Mouse (Mus musculus): ENCODE measurements at regions not wholly inside any gene's neighbourhood (a gene's known extent, or its start where the extent isn't known, plus 50 kb on each side); places are given as distances from the start of the nearest gene placed in this dataset.

DNA sequence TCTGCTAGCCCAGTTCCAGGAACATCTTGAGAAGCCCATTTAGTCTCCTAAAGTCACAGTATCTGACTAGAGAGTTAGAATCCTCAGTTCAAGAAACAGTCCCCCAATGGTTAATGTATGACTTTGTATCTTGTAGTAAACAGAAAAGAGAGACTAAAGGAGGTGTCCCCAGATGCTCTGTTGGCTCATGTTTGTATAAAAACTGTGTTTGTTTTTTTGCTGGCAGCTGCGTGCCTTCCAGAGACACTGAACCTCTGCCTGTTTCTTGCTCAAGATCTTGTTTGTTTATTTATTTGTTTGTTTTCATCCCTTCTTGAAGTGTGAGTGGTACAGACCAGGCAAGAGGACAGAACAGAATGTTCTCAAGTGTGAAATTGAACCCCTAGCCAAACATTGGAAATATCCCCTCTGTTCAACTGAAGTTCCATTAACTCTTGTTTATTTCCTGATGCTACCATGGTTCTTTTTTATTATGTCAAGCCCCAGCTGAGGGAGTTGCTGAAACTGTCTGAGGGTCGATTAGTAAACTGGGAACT, 451.3 kb upstream of the Ube2e3 start:
- no peak overlapping the region for H3K4me2 ChIP-seq (ENCODE audit: insufficient read depth, low read depth, poor library complexity, severe bottlenecking)
- dilution Hi-C loops (cut with MboI; ENCODE audit: extremely low pct_ligation_motif_present, extremely low pct_unique_long_range_greater_than_20kb, low sequenced_read_pairs) (no loop called here), in situ Hi-C loops (cut with MboI; ENCODE audit: low pct_ligation_motif_present, low pct_unique_long_range_greater_than_20kb, low sequenced_read_pairs) (no loop called here)
- TF ChIP-seq MAFK (IDR thresholded peaks at IDR 0.05; ENCODE audit: insufficient replicate concordance, low read length), result no peak
- no peak for TF ChIP-seq KAT2A (IDR thresholded peaks at IDR 0.05; ENCODE audit: insufficient replicate concordance, low read length)
- no peak for TF ChIP-seq USF2 (conservative IDR thresholded peaks at IDR 0.05; ENCODE audit: low read depth, low read length)
- TF ChIP-seq POLR2A (IDR thresholded peaks at IDR 0.05; ENCODE audit: low read depth, low read length), result no peak
- TF ChIP-seq RCOR1 (conservative IDR thresholded peaks at IDR 0.05; ENCODE audit: low read depth, low read length), result no peak
- H3K4me3 ChIP-seq (replicated peaks in 1 of 3; ENCODE audit: low read depth in 2 of 3, low read length in 2 of 3, poor library complexity in 1 of 3), result no peak overlapping the region
- H3K4me1 ChIP-seq (ENCODE audit: control insufficient read depth in 1 of 2, insufficient read depth in 2 of 2), result no peaks in the 10 kb centered on the region
- DNase-seq (ENCODE audit: extremely low read depth), result no peak
- no peaks in the 10 kb centered on the region for H3K27me3 ChIP-seq (replicated peaks)
- H3K36me3 ChIP-seq (replicated peaks in 1 of 2; ENCODE audit: control insufficient read depth in 1 of 2, insufficient read depth in 1 of 2, low read length in 1 of 2), result no peaks in the 10 kb centered on the region
- no peak overlapping the region for H3K9ac ChIP-seq (ENCODE audit: insufficient read depth, low read depth)
- H3K9me3 ChIP-seq (replicated peaks; ENCODE audit: low read length), result no peaks in the 10 kb centered on the region
- H3K27ac ChIP-seq (ENCODE audit: insufficient read depth, low read depth), result no peak overlapping the region
- H3K79me2 ChIP-seq (replicated peaks; ENCODE audit: control insufficient read depth, extremely low read depth, insufficient read depth, poor library complexity, severe bottlenecking), result no peaks in the 10 kb centered on the region

DNA sequence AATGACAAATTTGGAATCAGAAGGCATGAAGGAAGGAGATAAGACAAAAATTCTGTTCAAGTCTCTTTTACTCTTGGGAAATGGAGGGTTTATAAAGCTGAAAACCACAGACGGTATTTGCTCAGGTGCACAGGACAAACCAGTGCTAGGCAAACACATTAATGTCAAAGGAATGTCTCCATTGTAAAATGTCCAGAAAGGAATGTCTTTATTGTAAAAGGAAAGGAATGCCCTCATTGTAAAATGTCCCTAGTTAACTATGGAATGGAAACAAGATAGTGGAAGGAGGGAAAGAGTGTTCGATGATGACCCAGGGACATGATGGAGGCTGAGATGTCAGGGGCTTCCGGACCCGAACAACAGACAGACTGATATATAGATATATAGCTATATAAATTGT, 454.9 kb upstream of the Ube2e3 start:
- dilution Hi-C loops (cut with MboI; ENCODE audit: extremely low pct_ligation_motif_present, extremely low pct_unique_long_range_greater_than_20kb, low sequenced_read_pairs), result no loop called here
- in situ Hi-C loops (cut with MboI; ENCODE audit: low pct_ligation_motif_present, low pct_unique_long_range_greater_than_20kb, low sequenced_read_pairs), result no loop called here

DNA sequence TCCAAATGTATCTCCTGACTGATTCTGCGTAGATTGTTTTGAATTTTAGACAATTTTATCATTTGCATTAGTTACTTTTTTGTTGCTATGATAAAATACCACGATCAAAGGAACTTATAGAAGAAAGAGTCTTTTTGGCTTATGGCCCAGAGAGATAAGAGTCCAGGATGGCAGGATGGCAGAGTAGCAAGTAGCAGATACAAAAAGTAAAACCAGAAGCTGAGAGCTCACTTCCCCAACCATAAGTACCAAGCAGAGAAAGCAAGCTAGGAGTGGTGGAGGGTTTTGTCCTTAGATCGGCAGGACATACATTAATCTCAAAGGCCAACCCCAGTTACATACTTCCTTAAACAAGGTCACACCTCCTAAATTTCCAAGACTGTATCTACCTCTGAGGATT, 457.7 kb upstream of the Cwc22 start:
- Histone ChIP-seq H3K4me3 (replicated peaks in 1 of 3; ENCODE audit: low read depth in 2 of 3, low read length in 2 of 3, poor library complexity in 1 of 3) (no peak overlapping the region), H3K9ac (ENCODE audit: insufficient read depth, low read depth) (no peak overlapping the region), H3K27ac (ENCODE audit: insufficient read depth, low read depth) (no peak overlapping the region), H3K79me2 (replicated peaks; ENCODE audit: control insufficient read depth, extremely low read depth, insufficient read depth, poor library complexity, severe bottlenecking) (no peaks in the 10 kb centered on the region), H3K4me1 (ENCODE audit: control insufficient read depth in 1 of 2, insufficient read depth in 2 of 2) (no peaks in the 10 kb centered on the region), H3K9me3 (replicated peaks; ENCODE audit: low read length) (no peaks in the 10 kb centered on the region), H3K36me3 (replicated peaks in 1 of 2; ENCODE audit: control insufficient read depth in 1 of 2, insufficient read depth in 1 of 2, low read length in 1 of 2) (no peaks in the 10 kb centered on the region), H3K4me2 (ENCODE audit: insufficient read depth, low read depth, poor library complexity, severe bottlenecking) (no peak overlapping the region), H3K27me3 (replicated peaks) (no peaks in the 10 kb centered on the region)
- dilution Hi-C loops (cut with MboI; ENCODE audit: extremely low pct_ligation_motif_present, extremely low pct_unique_long_range_greater_than_20kb, low sequenced_read_pairs), result no loop called here
- TF ChIP-seq ETS1 (conservative IDR thresholded peaks at IDR 0.05; ENCODE audit: low read depth, low read length) (no peak), MAZ (IDR thresholded peaks at IDR 0.05; ENCODE audit: low read depth, low read length) (no peak), ZMIZ1 (IDR thresholded peaks at IDR 0.05; ENCODE audit: low read depth, low read length) (no peak), MXI1 (IDR thresholded peaks at IDR 0.05; ENCODE audit: low read depth, low read length) (no peak), POLR2A (IDR thresholded peaks at IDR 0.05; ENCODE audit: low read depth, low read length) (no peak), USF2 (conservative IDR thresholded peaks at IDR 0.05; ENCODE audit: low read depth, low read length) (no peak), MAFK (IDR thresholded peaks at IDR 0.05; ENCODE audit: insufficient replicate concordance, low read length) (no peak), TBP (conservative IDR thresholded peaks at IDR 0.05; ENCODE audit: low read depth, low read length) (no peak), CHD1 (IDR thresholded peaks at IDR 0.05; ENCODE audit: low read depth, low read length) (no peak), ZNF384 (IDR thresholded peaks at IDR 0.05; ENCODE audit: low read depth, low read length) (no peak), RAD21 (IDR thresholded peaks at IDR 0.05; ENCODE audit: low read depth, low read length) (no peak), USF1 (IDR thresholded peaks at IDR 0.05; ENCODE audit: low read depth, low read length) (no peak), BHLHE40 (IDR thresholded peaks at IDR 0.05; ENCODE audit: low read depth, low read length) (no peak), MEF2A (IDR thresholded peaks at IDR 0.05; ENCODE audit: borderline replicate concordance, low read depth, low read length) (no peak), SMC3 (IDR thresholded peaks at IDR 0.05; ENCODE audit: low read depth, low read length) (no peak), JUND (conservative IDR thresholded peaks at IDR 0.05; ENCODE audit: low read depth, low read length) (no peak), PAX5 (IDR thresholded peaks at IDR 0.05; ENCODE audit: low read length) (no peak), MAX (IDR thresholded peaks at IDR 0.05; ENCODE audit: low read length) (no peak)
- DNase-seq (ENCODE audit: extremely low read depth), result no peak
- in situ Hi-C loops (cut with MboI; ENCODE audit: low pct_ligation_motif_present, low pct_unique_long_range_greater_than_20kb, low sequenced_read_pairs), result no loop called here

More for the DNA sequence above, 454.9 kb upstream of the Ube2e3 start:
- H3K79me2 ChIP-seq (replicated peaks; ENCODE audit: control insufficient read depth, extremely low read depth, insufficient read depth, poor library complexity, severe bottlenecking), result no peaks in the 10 kb centered on the region
- H3K27me3 ChIP-seq (replicated peaks), result no peaks in the 10 kb centered on the region
- H3K9me3 ChIP-seq (replicated peaks; ENCODE audit: low read length), result no peaks in the 10 kb centered on the region
- H3K36me3 ChIP-seq (replicated peaks in 1 of 2; ENCODE audit: control insufficient read depth in 1 of 2, insufficient read depth in 1 of 2, low read length in 1 of 2), result no peaks in the 10 kb centered on the region
- H3K4me2 ChIP-seq (ENCODE audit: insufficient read depth, low read depth, poor library complexity, severe bottlenecking), result no peak overlapping the region
- H3K9ac ChIP-seq (ENCODE audit: insufficient read depth, low read depth), result no peak overlapping the region
- TF ChIP-seq POLR2AphosphoS2 (IDR thresholded peaks at IDR 0.05; ENCODE audit: low read depth, low read length) (no peak), USF2 (conservative IDR thresholded peaks at IDR 0.05; ENCODE audit: low read depth, low read length) (no peak), E2F4 (IDR thresholded peaks at IDR 0.05; ENCODE audit: insufficient replicate concordance, low read depth, low read length) (no peak), CHD2 (IDR thresholded peaks at IDR 0.05; ENCODE audit: low read length) (no peak), ZNF384 (IDR thresholded peaks at IDR 0.05; ENCODE audit: low read depth, low read length) (no peak), MAZ (IDR thresholded peaks at IDR 0.05; ENCODE audit: low read depth, low read length) (no peak), MAX (IDR thresholded peaks at IDR 0.05; ENCODE audit: low read length) (no peak), USF1 (IDR thresholded peaks at IDR 0.05; ENCODE audit: low read depth, low read length) (no peak), MEF2A (IDR thresholded peaks at IDR 0.05; ENCODE audit: borderline replicate concordance, low read depth, low read length) (no peak), BHLHE40 (IDR thresholded peaks at IDR 0.05; ENCODE audit: low read depth, low read length) (no peak), RAD21 (IDR thresholded peaks at IDR 0.05; ENCODE audit: low read depth, low read length) (no peak), PAX5 (IDR thresholded peaks at IDR 0.05; ENCODE audit: low read length) (no peak), ZKSCAN1 (IDR thresholded peaks at IDR 0.05; ENCODE audit: borderline replicate concordance, low read depth, low read length) (no peak)
- no peak overlapping the region for H3K27ac ChIP-seq (ENCODE audit: insufficient read depth, low read depth)
- DNase-seq (ENCODE audit: extremely low read depth), result no peak
- no peaks in the 10 kb centered on the region for H3K4me1 ChIP-seq (ENCODE audit: control insufficient read depth in 1 of 2, insufficient read depth in 2 of 2)
- no peak overlapping the region for H3K4me3 ChIP-seq (replicated peaks in 1 of 3; ENCODE audit: low read depth in 2 of 3, low read length in 2 of 3, poor library complexity in 1 of 3)
